Mouse (Mus musculus) myocyte (in vitro differentiated cells): ENCODE measurements around the gene Pde6c. TPM values are rescaled to one million over a fixed set of nuclear protein-coding genes. Genes with fewer than 3 reads are reported as not detected.

Experiments
- H3K27me3 ChIP-seq: one replicate; pipeline ENCODE4 v1.6.1; 2011; ENCODE audit not compliant: control insufficient read depth, insufficient read depth, insufficient read length
- H3K36me3 ChIP-seq: one replicate; pipeline ENCODE4 v1.6.1; 2011; ENCODE audit not compliant: control insufficient read depth, insufficient read depth
- H3K4me2 ChIP-seq: one replicate; pipeline ENCODE4 v1.6.1; 2011; ENCODE audit warnings: low read depth, control low read depth
- H3K4me3 ChIP-seq: one replicate; pipeline ENCODE4 v1.5.1; 2011; ENCODE audit warnings: mild to moderate bottlenecking, control low read depth, moderate library complexity
- H3K79me2 ChIP-seq: one replicate; pipeline ENCODE4 v1.6.1; 2011; ENCODE audit not compliant: control insufficient read depth, insufficient read depth
- H3ac ChIP-seq: one replicate; pipeline ENCODE4 v1.6.1; 2011; ENCODE audit not compliant: control insufficient read depth, insufficient read length
- CEBPB ChIP-seq: IDR thresholded peaks from 2 replicates; pipeline ENCODE4 v1.6.1; 2011; ENCODE audit warnings: mild to moderate bottlenecking, moderate library complexity; ENCODE audit not compliant: poor library complexity, insufficient read depth, severe bottlenecking
- E2F4 ChIP-seq: IDR thresholded peaks from one replicate; pipeline ENCODE4 v1.6.1; 2011; ENCODE audit warnings: mild to moderate bottlenecking, control low read depth, moderate library complexity; ENCODE audit not compliant: insufficient read depth
- MAX ChIP-seq: IDR thresholded peaks from one replicate; pipeline ENCODE4 v1.6.1; 2011; ENCODE audit warnings: low read depth, mild to moderate bottlenecking, control low read depth
- MYOD1 ChIP-seq, 3 experiments: IDR thresholded peaks; one replicate each; pipeline ENCODE4 v1.6.1; 2011; ENCODE audit warnings: control low read depth in 2 of 3, low read depth in 2 of 3, mild to moderate bottlenecking in 2 of 3, moderate library complexity in 1 of 3; ENCODE audit not compliant: insufficient read length in 2 of 3, control insufficient read depth in 1 of 3
- MYOG ChIP-seq, 3 experiments: IDR thresholded peaks; one replicate each; pipeline ENCODE4 v1.6.1; 2011; ENCODE audit warnings: control low read depth in 2 of 3, low read depth in 2 of 3, mild to moderate bottlenecking in 2 of 3; ENCODE audit not compliant: insufficient read length in 2 of 3, control insufficient read depth in 1 of 3, insufficient read depth in 1 of 3
- POLR2A ChIP-seq: IDR thresholded peaks from one replicate; pipeline ENCODE4 v1.6.1; 2011; ENCODE audit warnings: low read depth, mild to moderate bottlenecking, control low read depth, moderate library complexity; ENCODE audit not compliant: insufficient read length
- POLR2AphosphoS2 ChIP-seq: IDR thresholded peaks from one replicate; pipeline ENCODE4 v1.6.1; 2011; ENCODE audit warnings: low read depth, control low read depth; ENCODE audit not compliant: insufficient read length
- REST ChIP-seq: IDR thresholded peaks from one replicate; pipeline ENCODE4 v1.6.1; 2011; ENCODE audit warnings: mild to moderate bottlenecking, control low read depth, moderate library complexity; ENCODE audit not compliant: insufficient read depth, insufficient read length
- SRF ChIP-seq: IDR thresholded peaks from one replicate; pipeline ENCODE4 v1.6.1; 2011; ENCODE audit warnings: low read depth; ENCODE audit not compliant: control insufficient read depth, insufficient read length
- TCF12 ChIP-seq: IDR thresholded peaks from one replicate; pipeline ENCODE4 v1.6.1; 2011; ENCODE audit warnings: mild to moderate bottlenecking, control low read depth; ENCODE audit not compliant: poor library complexity, insufficient read depth, severe bottlenecking
- TCF3 ChIP-seq: IDR thresholded peaks from one replicate; pipeline ENCODE4 v1.6.1; 2011; ENCODE audit warnings: low read depth, control low read depth; ENCODE audit not compliant: insufficient read length
- USF1 ChIP-seq: IDR thresholded peaks from one replicate; pipeline ENCODE4 v1.6.1; 2011; ENCODE audit warnings: low read depth, mild to moderate bottlenecking, control low read depth, moderate library complexity
- polyA plus RNA-seq: library from polyadenylated mRNA; unstranded; fragments of >200 nt; fragmentation: generic; extraction: Trizol; gene quantifications from one replicate; pipeline ENCODE4 v1.2.1, GENCODE M21; 2012; ENCODE audit warnings: missing spikeins

The Pde6c gene
- polyA plus RNA-seq, 1 experiment = not detected

DNA sequence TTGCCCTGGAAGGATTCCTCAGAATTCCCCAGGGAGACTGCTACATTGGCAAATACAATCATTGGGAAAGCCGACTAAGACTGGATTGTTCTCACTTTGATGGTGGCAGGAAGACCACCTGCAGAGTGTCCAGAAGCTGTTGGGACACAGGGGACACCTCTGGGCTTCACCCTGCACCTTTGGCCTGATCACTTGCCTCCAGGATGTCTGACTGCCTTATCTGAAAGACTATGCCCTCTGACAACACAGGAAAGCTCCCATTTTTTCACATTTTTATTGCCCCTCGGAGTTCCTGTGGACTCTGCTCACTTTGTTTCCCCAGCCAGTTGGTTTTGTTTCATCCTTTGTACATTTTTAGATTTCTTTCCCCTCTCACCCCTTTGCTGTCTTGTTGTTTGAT, 32.1 kb downstream of the Pde6c start:
- Histone ChIP-seq H3K4me3 (no peak overlapping the region), H3ac (no peak overlapping the region), H3K4me2 (no peak overlapping the region), H3K27me3 (peaks cover 4% of the 10 kb centered on the region), H3K79me2 (no peaks in the 10 kb centered on the region), H3K36me3 (no peaks in the 10 kb centered on the region)
- TF ChIP-seq REST (no peak), USF1 (no peak), TCF12 (no peak), MAX (no peak), POLR2AphosphoS2 (no peak), CEBPB (no peak), TCF3 (no peak), POLR2A (no peak)

DNA sequence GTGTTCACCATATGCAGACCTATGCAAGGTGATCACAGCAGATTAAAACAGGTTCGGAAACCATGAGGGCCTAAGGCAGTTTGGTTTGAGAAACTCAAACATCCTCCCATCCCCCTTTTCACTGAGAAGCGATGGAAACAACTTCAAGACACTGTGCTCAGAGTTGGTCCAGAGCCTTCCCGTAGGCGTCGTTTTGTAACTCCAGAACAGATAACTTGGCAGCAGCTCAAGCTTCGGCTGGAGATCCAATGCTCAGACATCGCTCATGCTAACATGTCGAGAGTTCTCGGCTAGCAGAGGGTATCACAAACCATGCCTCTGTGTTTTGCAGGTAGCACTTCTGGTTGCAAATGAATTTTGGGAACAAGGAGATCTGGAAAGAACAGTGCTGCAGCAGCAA, 47.1 kb downstream of the Pde6c start:
- H3K4me3 ChIP-seq = no peak overlapping the region
- no peak for TF ChIP-seq MYOD1 (IDR thresholded peaks at IDR 0.05; ENCODE audit: control insufficient read depth in 1 of 3, insufficient read length in 2 of 3, low read depth in 2 of 3)
- TF ChIP-seq E2F4 = no peak
- no peak for TF ChIP-seq REST
- TF ChIP-seq CEBPB = no peak
- TF ChIP-seq MAX = no peak
- no peak for TF ChIP-seq POLR2AphosphoS2
- no peak for TF ChIP-seq MYOG (IDR thresholded peaks at IDR 0.05; ENCODE audit: control insufficient read depth in 1 of 3, insufficient read depth in 1 of 3, insufficient read length in 2 of 3, low read depth in 2 of 3)
- TF ChIP-seq POLR2A = no peak
- no peak for TF ChIP-seq TCF3
- no peak for TF ChIP-seq TCF12
- TF ChIP-seq SRF = no peak
- H3K79me2 ChIP-seq = no peaks in the 10 kb centered on the region
- no peaks in the 10 kb centered on the region for H3K27me3 ChIP-seq
- H3ac ChIP-seq = no peak overlapping the region
- H3K4me2 ChIP-seq = no peak overlapping the region
- no peaks in the 10 kb centered on the region for H3K36me3 ChIP-seq

DNA sequence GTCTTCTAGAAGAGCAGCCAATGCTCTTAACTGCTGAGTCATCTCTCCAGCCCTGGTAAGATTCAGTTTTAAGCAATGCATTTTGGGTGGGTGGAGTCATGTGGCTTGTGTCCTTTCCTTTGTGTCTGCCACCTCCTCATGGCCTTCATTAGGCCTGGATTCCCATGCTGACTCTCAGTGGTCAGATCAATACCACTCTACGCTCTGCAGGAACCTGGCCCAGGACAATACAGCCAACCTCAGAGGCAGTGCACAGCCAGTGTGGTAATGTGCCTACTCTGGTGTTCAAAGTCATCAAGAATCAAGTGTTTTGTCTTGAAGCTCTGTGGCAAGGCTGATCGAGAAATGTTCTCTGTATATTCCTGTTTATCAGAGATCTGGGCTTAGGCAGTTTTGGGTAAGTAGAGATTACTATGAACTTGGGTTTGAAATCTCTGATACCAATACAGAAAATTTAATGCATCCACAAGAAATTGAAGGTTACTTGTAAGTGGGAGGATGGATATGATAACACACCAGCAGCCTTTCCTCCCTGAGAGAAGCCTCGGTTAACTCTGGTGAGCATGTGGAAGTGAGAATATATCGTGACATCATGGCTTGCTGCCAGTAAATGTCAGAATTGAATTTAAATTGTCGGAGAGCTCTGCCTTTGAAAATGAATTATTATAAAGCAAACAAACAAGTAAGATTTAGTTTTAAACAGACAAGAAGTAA, 54.2 kb downstream of the Pde6c start:
- H3K36me3 ChIP-seq = peaks cover 13% of the 10 kb centered on the region
- H3ac ChIP-seq = no peak overlapping the region
- no peak overlapping the region for H3K4me3 ChIP-seq
- H3K27me3 ChIP-seq = no peaks in the 10 kb centered on the region
- no peak for TF ChIP-seq MYOG (IDR thresholded peaks at IDR 0.05; ENCODE audit: control insufficient read depth in 1 of 3, insufficient read depth in 1 of 3, insufficient read length in 2 of 3, low read depth in 2 of 3)
- no peak for TF ChIP-seq SRF
- no peak overlapping the region for H3K4me2 ChIP-seq
- H3K79me2 ChIP-seq = no peaks in the 10 kb centered on the region

DNA sequence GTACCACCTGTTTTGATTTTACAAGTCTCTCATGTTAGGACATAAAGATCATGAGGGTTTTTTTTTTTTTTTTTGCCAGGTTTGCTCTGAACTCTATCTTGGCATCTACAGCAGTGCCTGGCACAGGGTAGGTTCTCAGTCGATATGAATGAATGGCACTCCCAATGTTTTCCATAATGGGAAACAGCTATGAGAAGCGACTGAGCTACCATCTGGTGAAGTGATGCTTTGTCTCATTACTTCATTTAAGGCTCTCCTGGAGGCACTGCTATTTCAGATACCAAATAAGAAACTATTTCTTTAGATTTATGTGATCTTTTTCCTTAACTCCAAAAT, 54.7 kb downstream of the Pde6c start:
- Histone ChIP-seq H3K79me2 (no peaks in the 10 kb centered on the region), H3K4me2 (no peak overlapping the region), H3ac (no peak overlapping the region), H3K4me3 (no peak overlapping the region), H3K27me3 (no peaks in the 10 kb centered on the region), H3K36me3 (peaks cover 13% of the 10 kb centered on the region)
- TF ChIP-seq TCF3 = no peak
- TF ChIP-seq POLR2AphosphoS2 = no peak
- TF ChIP-seq E2F4 = no peak
- TF ChIP-seq MYOG (IDR thresholded peaks at IDR 0.05; ENCODE audit: control insufficient read depth in 1 of 3, insufficient read depth in 1 of 3, insufficient read length in 2 of 3, low read depth in 2 of 3) = no peak
- TF ChIP-seq USF1 = no peak

DNA sequence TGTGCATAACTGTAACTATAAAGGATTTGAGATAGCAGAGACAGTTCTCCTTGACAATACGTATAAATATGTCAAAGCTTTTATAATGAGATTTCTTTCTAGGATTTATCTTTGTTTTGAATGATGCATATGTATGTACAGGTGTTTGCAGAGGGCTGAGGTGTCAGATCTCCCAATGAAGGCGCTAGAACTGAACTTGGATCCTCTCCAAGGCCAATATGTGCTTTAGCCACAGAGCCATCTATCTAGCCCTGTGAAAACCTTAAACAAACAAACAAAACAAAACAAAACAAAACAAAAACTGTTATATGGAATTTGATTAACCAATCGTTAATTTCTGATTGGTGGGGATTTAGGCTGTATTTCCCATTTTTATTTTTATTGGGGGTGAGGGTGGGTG, 58.0 kb downstream of the Pde6c start:
- Histone ChIP-seq H3K4me3 (no peak overlapping the region), H3K79me2 (no peaks in the 10 kb centered on the region), H3ac (no peak overlapping the region), H3K27me3 (no peaks in the 10 kb centered on the region), H3K4me2 (no peak overlapping the region), H3K36me3 (peaks cover 21% of the 10 kb centered on the region)
- no peak for TF ChIP-seq CEBPB
- no peak for TF ChIP-seq POLR2AphosphoS2
- TF ChIP-seq TCF12 = no peak
- no peak for TF ChIP-seq MAX
- TF ChIP-seq TCF3 = no peak
- no peak for TF ChIP-seq E2F4
- no peak for TF ChIP-seq MYOG (IDR thresholded peaks at IDR 0.05; ENCODE audit: control insufficient read depth in 1 of 3, insufficient read depth in 1 of 3, insufficient read length in 2 of 3, low read depth in 2 of 3)
